Mouse (Mus musculus) ovary, postnatal 14 days (tissue): ENCODE measurements around the gene Krt81.
A peak's percentile ranks its signal among the peaks of the same experiment; 100 is the strongest.

Experiments used
- DNase-seq: peaks from one replicate; pipeline ENCODE4 v3.0.0; 2022; ENCODE audit warnings: low spot score

Krt81 gene

GRCm38 (mm10) chr15:101463651-101464050 lies at the start of gene Krt81:
TSS of gene Krt81 (minus strand) at chr15:101463751.
- DNase-seq: no peak

GRCm38 (mm10) chr15:101508247-101508646 lies 44.7 kb upstream of the Krt81 start:
- no peak for DNase-seq

- DNase-seq: no peak
These were observed 43.6 kb upstream of the Krt81 start for GRCm38 (mm10) chr15:101506896-101507758.

- no peak for DNase-seq
These were observed 33.6 kb upstream of the Krt81 start for GRCm38 (mm10) chr15:101497181-101497580.

- DNase-seq: no peak
These were observed 31.7 kb upstream of the Krt81 start for GRCm38 (mm10) chr15:101495266-101495665.

- no peak for DNase-seq
These were observed 30.7 kb upstream of the Krt81 start for GRCm38 (mm10) chr15:101494203-101494602.

- DNase-seq: no peak
These were observed 30.2 kb upstream of the Krt81 start for GRCm38 (mm10) chr15:101493713-101494112.

- DNase-seq: no peak
These were observed 29.2 kb upstream of the Krt81 start for GRCm38 (mm10) chr15:101492718-101493117.

- no peak for DNase-seq
These were observed 27.9 kb upstream of the Krt81 start, which contains the start of gene Krt83 for GRCm38 (mm10) chr15:101491431-101491830. TSS of gene Krt83 (minus strand) at chr15:101491512.

GRCm38 (mm10) chr15:101485911-101486635 lies 22.5 kb upstream of the Krt81 start:
- DNase-seq: no peak

- DNase-seq: no peak
These were observed 21.4 kb upstream of the Krt81 start for GRCm38 (mm10) chr15:101484939-101485338.

GRCm38 (mm10) chr15:101483646-101484045 lies 20.1 kb upstream of the Krt81 start:
- DNase-seq: no peak

GRCm38 (mm10) chr15:101482056-101482455 lies 18.5 kb upstream of the Krt81 start:
- DNase-seq: no peak

GRCm38 (mm10) chr15:101479666-101480060 lies 16.1 kb upstream of the Krt81 start:
- DNase-seq: no peak

GRCm38 (mm10) chr15:101479007-101479665 lies 15.6 kb upstream of the Krt81 start:
- peak; percentile 36 for DNase-seq

GRCm38 (mm10) chr15:101472952-101473528 lies 9.5 kb upstream of the Krt81 start, which contains the start of gene Krt86:
TSS of gene Krt86 (plus strand) at chr15:101473478.
- DNase-seq: peak; percentile 38

- DNase-seq: no peak
These were observed 5.5 kb upstream of the Krt81 start for GRCm38 (mm10) chr15:101469093-101469492.

GRCm38 (mm10) chr15:101459283-101459682 lies 4.3 kb downstream of the Krt81 start:
- DNase-seq: no peak

- no peak for DNase-seq
These were observed 5.1 kb downstream of the Krt81 start for GRCm38 (mm10) chr15:101458361-101458930.

- no peak for DNase-seq
These were observed 7.7 kb downstream of the Krt81 start for GRCm38 (mm10) chr15:101455891-101456290.

- DNase-seq: no peak
These were observed 8.3 kb downstream of the Krt81 start for GRCm38 (mm10) chr15:101455292-101455691.

GRCm38 (mm10) chr15:101454774-101455173 lies 8.8 kb downstream of the Krt81 start:
- DNase-seq: no peak
